Mouse (Mus musculus): Measurements from ENCODE around the gene Stx16. TPM values are rescaled to one million over a fixed set of nuclear protein-coding genes. Genes with fewer than 3 reads are reported as not detected.

The Stx16 gene
- polyA plus RNA-seq, 1 experiment from 2014 or later = 11.8 TPM

DNA sequence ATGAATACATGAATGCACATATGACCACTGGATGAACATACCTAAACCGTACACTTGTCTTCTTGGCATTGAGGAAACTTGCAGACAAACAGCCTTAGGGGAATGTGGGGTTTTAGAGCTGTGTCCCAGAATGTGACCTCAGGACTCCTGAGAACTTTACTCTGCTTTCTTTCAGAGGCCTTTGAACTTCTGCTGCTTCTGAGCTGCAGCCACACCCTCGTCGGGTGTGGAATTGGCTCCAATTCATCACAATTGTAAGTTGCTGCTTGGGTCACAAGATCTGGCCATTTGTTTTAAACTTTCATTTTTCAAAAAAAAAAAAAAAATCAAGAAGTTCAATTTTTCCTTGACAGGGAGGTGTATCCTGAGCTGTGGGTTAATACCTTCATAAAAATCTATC lies 31.3 kb downstream of the Stx16 start:
- Histone ChIP-seq H3K36me3 (ENCODE audit: insufficient read depth, low read length) (no peaks in the 10 kb centered on the region), H3K4me1 (ENCODE audit: insufficient read depth, low read length) (peaks cover 24% of the 10 kb centered on the region), H3K9ac (replicated peaks; ENCODE audit: low read length) (no peak overlapping the region), H3K27me3 (ENCODE audit: insufficient read depth, low read length) (no peaks in the 10 kb centered on the region), H3K9me3 (ENCODE audit: low read length) (no peaks in the 10 kb centered on the region), H3K4me2 (replicated peaks; ENCODE audit: low read depth, low read length) (no peak overlapping the region), H3K4me3 (ENCODE audit: low read length) (no peak overlapping the region), H3K27ac (ENCODE audit: low read length) (no peak overlapping the region)
- WGBS = 69% methylated on average over 3 of the region's 3 CpGs
- no peak for ATAC-seq (ENCODE audit: low FRiP score, low TSS enrichment)

DNA sequence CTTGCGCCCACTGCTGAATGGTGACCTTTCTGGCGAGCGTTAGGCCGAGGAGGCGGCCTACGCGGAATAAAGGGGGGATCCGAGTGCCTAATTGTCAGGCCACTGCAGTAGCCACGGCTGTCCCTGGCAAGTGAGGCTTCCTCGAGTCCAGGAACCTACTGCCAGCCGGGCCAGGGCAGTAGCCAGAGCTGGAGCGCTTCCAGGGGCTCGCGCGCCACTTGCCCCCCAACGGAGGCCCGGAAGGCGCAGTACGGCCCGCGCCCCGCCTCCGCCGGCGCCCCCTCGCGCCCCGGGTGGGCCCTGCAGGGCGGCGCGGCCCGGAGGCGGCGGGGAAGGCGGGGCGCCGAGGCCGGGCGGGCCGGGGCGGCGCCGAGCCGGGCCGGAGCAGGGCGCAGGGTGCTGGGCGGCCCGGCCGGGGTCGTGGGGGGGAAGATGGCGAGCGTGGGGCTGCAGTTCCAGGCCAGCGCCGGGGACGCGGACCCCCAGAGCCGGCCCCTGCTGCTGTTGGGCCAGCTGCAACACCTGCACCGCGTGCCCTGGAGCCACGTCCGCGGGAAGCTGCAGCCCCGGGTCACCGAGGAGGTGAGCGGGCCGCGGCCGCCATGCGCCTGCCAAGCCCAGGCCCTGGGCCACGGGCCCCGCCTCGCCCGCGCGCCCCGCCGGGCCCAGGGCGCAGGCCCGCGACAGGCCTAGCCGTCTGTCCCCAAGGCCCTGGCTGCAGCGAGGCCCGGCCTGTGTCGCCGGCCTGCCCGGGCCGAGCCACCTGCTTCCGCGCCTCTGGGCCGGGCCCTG lies 34.1 kb downstream of the Stx16 start, which contains the start of gene Npepl1:
Gene Npepl1 (plus strand): TSS at position 359 of the 792 bp plus-strand sequence.
- H3K4me2 ChIP-seq (replicated peaks; ENCODE audit: low read depth, low read length) = peak within 1 kb of the TSS; percentile 83
- ATAC-seq (ENCODE audit: low FRiP score, low TSS enrichment) = peak; percentile 90

DNA sequence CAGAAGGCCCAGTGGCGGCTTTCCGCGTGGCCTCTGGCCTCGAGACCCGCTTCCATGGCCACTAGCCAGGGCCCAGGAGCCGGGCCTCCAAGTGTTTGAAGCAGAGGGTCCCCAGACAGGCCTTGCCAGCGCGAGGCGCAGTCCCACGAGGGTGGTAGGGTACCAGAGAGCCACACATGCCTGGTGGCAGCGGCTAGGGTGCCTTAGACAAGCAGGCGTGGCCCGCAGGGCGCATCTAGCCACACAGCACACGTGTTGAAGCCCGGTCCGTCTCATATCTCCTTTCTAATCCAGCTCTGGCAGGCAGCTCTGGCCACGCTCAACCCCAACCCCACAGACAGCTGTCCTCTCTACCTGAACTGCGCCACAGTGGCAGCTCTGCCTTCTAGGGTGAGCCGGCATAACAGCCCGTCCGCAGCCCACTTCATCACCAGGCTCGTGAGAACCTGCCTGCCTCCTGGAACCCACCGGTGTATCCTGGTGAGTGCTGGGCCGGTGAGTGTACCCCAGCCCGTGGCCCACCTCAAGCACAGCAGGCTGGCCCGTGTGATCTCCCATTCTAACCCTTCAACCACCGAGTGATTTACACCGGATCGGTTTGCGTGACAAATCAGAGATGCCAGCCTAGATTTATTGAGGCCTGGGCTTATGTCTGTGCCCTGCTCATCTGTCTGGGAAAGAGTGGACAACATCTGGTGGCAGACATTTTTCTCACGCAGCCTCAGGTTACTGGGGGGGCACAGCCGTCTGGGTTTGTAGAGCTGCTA lies 34.9 kb downstream of the Stx16 start:
- no peaks in the 10 kb centered on the region for H3K9me3 ChIP-seq (ENCODE audit: low read length)
- H3K4me3 ChIP-seq (ENCODE audit: low read length) = peak overlapping the region; percentile 58
- peak overlapping the region; percentile 83 for H3K4me2 ChIP-seq (replicated peaks; ENCODE audit: low read depth, low read length)
- H3K36me3 ChIP-seq (ENCODE audit: insufficient read depth, low read length) = peaks cover 3% of the 10 kb centered on the region; the same call in 1 of the 2 replicates
- WGBS = 42% methylated on average over 33 of the region's 33 CpGs
- H3K4me1 ChIP-seq (ENCODE audit: insufficient read depth, low read length) = peaks cover 23% of the 10 kb centered on the region
- peak overlapping the region; percentile 51; the same call in 1 of the 2 replicates for H3K27ac ChIP-seq (ENCODE audit: low read length)
- ATAC-seq (ENCODE audit: low FRiP score, low TSS enrichment) = peak; percentile 60
- peak overlapping the region; percentile 91 for H3K9ac ChIP-seq (replicated peaks; ENCODE audit: low read length)
- H3K27me3 ChIP-seq (ENCODE audit: insufficient read depth, low read length) = no peaks in the 10 kb centered on the region

More for the DNA sequence above, 34.1 kb downstream of the Stx16 start, which contains the start of gene Npepl1:
- 3% methylated on average over 62 of the region's 90 CpGs for WGBS
- H3K36me3 ChIP-seq (ENCODE audit: insufficient read depth, low read length) = peaks cover 3% of the 10 kb centered on the region; the same call in 1 of the 2 replicates
- peaks cover 23% of the 10 kb centered on the region for H3K4me1 ChIP-seq (ENCODE audit: insufficient read depth, low read length)
- no peaks in the 10 kb centered on the region for H3K27me3 ChIP-seq (ENCODE audit: insufficient read depth, low read length)
- peak within 1 kb of the TSS; percentile 64 for H3K27ac ChIP-seq (ENCODE audit: low read length)
- H3K4me3 ChIP-seq (ENCODE audit: low read length) = peak within 1 kb of the TSS; percentile 58
- H3K9me3 ChIP-seq (ENCODE audit: low read length) = no peaks in the 10 kb centered on the region
- H3K9ac ChIP-seq (replicated peaks; ENCODE audit: low read length) = peak within 1 kb of the TSS; percentile 91

DNA sequence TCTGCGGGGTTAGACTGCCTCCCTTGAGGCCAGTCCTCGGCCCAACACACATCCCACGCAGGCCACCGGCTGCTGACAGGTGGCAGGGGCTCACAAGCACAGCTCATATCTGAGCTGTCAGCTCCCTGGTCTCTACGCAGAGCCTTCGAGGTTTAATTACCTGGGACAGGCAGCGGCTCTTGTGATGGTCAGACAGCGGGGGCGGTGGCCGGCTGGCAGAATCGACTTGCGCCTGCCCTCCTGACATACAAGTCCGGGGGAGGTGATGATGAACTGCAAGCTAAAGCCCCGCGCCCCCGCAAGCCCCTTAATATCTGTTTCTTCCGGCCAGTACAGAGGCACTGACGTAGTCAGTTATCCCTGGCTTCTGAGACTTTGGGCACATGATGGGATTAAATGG lies 36.8 kb downstream of the Stx16 start:
- H3K36me3 ChIP-seq (ENCODE audit: insufficient read depth, low read length) = peaks cover 10% of the 10 kb centered on the region; the same call in 1 of the 2 replicates
- H3K4me2 ChIP-seq (replicated peaks; ENCODE audit: low read depth, low read length) = no peak overlapping the region
- WGBS = 44% methylated on average over 18 of the region's 18 CpGs
- peaks cover 23% of the 10 kb centered on the region for H3K4me1 ChIP-seq (ENCODE audit: insufficient read depth, low read length)
- no peak overlapping the region for H3K4me3 ChIP-seq (ENCODE audit: low read length)
- peak; percentile 39; the same call in 1 of the 2 replicates for ATAC-seq (ENCODE audit: low FRiP score, low TSS enrichment)
- H3K9me3 ChIP-seq (ENCODE audit: low read length) = no peaks in the 10 kb centered on the region
- no peaks in the 10 kb centered on the region for H3K27me3 ChIP-seq (ENCODE audit: insufficient read depth, low read length)
- no peak overlapping the region for H3K27ac ChIP-seq (ENCODE audit: low read length)
- no peak overlapping the region for H3K9ac ChIP-seq (replicated peaks; ENCODE audit: low read length)

DNA sequence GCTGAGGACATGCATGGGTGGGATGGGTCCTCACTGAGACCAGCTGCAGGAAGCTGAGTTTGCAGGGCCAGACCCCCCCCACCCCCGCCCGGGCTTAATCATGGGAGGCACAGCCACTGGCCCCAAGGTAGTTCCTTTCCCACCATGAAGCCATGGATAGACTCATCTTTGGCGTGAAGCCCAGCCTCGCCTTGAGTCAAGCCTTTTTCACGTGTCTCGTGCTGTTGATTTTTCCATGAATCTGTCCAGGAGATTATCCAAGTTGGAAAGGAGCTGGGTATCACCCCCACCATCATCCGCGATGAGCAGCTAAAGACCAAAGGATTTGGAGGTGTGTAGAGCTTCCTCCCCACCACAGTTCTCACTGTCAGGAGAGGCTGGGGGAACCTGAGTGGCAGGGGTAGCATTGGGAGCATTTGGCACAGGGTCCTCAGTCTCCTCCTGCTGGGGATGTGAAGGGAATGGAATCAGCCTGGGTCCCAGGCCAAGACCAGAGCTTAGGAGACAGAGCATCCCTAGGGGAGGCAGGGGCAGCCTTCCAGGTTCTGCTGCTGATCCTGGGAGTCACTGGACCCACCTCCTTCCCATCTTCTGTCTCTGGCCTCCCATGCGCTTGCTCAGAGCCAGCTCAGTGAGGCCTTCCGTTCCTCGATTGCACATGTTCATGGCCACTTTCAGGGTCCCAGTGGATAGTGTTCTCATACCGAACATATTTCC lies 38.2 kb downstream of the Stx16 start:
- Histone ChIP-seq H3K36me3 (ENCODE audit: insufficient read depth, low read length) (peaks cover 16% of the 10 kb centered on the region), H3K9ac (replicated peaks; ENCODE audit: low read length) (no peak overlapping the region), H3K27me3 (ENCODE audit: insufficient read depth, low read length) (no peaks in the 10 kb centered on the region), H3K4me1 (ENCODE audit: insufficient read depth, low read length) (peaks cover 23% of the 10 kb centered on the region), H3K4me3 (ENCODE audit: low read length) (no peak overlapping the region), H3K9me3 (ENCODE audit: low read length) (no peaks in the 10 kb centered on the region), H3K4me2 (replicated peaks; ENCODE audit: low read depth, low read length) (no peak overlapping the region), H3K27ac (ENCODE audit: low read length) (no peak overlapping the region)
- no peak for ATAC-seq (ENCODE audit: low FRiP score, low TSS enrichment)
- WGBS = 89% methylated on average over 12 of the region's 12 CpGs

DNA sequence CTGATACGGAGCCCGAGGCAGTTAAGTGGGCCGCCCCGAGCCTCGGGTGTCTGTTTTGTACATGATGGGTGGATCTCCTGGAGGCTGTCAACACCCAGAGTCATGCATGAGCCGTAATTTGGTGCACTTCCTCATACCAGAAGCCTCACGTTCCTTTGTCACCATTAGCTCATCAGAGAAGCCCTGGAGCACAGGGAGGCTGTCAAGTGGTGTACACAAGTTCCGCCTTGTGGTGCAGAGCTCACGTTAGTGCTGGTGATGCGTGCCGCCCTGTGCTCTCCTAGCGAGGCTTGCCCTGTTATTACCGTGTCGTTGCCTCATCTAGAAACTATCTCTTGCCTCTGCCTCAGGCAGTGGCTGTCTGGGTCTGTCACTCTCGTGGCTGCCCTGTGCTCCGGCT lies 40.8 kb downstream of the Stx16 start:
- Histone ChIP-seq H3K27ac (ENCODE audit: low read length) (no peak overlapping the region), H3K36me3 (ENCODE audit: insufficient read depth, low read length) (peaks cover 33% of the 10 kb centered on the region), H3K9me3 (ENCODE audit: low read length) (no peaks in the 10 kb centered on the region), H3K9ac (replicated peaks; ENCODE audit: low read length) (no peak overlapping the region), H3K27me3 (ENCODE audit: insufficient read depth, low read length) (no peaks in the 10 kb centered on the region), H3K4me3 (ENCODE audit: low read length) (no peak overlapping the region), H3K4me1 (ENCODE audit: insufficient read depth, low read length) (peaks cover 6% of the 10 kb centered on the region; the same call in 1 of the 2 replicates), H3K4me2 (replicated peaks; ENCODE audit: low read depth, low read length) (no peak overlapping the region)
- WGBS = 67% methylated on average over 16 of the region's 16 CpGs
- ATAC-seq (ENCODE audit: low FRiP score, low TSS enrichment) = no peak

DNA sequence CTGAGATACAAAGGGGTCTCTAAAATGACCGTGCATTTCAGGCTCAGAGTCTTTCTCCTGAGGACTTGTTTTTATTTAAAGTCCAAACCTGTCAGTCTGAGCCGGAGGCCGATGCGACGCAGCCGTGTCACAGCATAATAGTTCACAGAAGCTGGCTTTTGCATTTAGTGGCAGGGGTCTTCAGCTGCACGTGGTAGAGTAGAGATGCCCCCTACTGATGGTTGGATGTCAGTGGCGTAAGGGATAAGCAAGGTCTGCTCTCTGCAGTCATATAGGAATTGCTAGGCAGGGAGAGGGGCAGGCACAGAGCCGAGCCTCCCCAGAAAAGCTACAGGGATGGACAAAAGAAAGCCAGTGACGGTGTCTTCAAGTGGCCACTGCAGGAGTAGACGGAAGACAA lies 42.0 kb downstream of the Stx16 start:
- WGBS = 69% methylated on average over 11 of the region's 11 CpGs
- Histone ChIP-seq H3K27ac (ENCODE audit: low read length) (no peak overlapping the region), H3K9ac (replicated peaks; ENCODE audit: low read length) (no peak overlapping the region), H3K4me2 (replicated peaks; ENCODE audit: low read depth, low read length) (no peak overlapping the region), H3K27me3 (ENCODE audit: insufficient read depth, low read length) (no peaks in the 10 kb centered on the region), H3K4me3 (ENCODE audit: low read length) (no peak overlapping the region), H3K36me3 (ENCODE audit: insufficient read depth, low read length) (peaks cover 36% of the 10 kb centered on the region), H3K9me3 (ENCODE audit: low read length) (no peaks in the 10 kb centered on the region), H3K4me1 (ENCODE audit: insufficient read depth, low read length) (no peaks in the 10 kb centered on the region)
- no peak for ATAC-seq (ENCODE audit: low FRiP score, low TSS enrichment)

DNA sequence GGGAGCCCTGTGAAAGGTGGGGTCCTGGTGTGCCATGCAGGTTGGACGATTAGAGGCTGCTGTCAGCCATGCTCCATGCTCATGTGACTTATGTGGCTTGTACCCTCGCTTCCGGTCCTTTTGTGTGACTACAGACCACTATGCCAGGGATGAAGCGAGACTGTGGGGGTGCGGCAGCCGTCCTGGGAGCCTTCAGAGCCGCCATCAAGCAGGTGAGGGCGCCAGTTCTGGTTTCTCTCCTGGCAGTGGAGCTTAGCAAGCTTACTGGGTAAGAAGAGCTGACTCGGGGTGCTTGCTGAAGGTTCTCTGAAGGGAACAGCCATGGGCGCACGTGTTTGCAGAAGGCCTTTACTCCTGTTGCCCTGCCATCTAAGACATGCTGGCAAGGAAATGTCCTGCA lies 43.2 kb downstream of the Stx16 start:
- 91% methylated on average over 11 of the region's 11 CpGs for WGBS
- no peak for ATAC-seq (ENCODE audit: low FRiP score, low TSS enrichment)

DNA sequence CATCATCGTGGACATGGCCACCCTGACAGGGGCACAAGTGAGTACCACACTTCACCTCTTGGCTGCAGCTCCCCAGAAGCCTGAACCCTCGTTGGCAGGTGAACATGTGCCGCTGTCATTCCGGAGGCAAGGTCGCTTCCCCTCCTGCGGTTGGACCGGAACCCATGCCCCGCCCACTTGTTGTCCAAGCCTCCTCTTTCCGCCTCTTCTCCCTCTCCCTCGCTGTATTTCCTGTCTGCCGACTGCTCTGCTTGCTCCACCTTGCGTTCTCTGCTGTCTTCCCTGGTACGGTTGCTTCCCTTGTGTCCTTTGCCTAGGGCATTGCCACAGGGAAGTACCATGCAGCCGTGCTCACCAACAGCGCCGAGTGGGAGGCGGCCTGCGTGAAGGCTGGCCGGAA lies 44.5 kb downstream of the Stx16 start:
- Histone ChIP-seq H3K27me3 (ENCODE audit: insufficient read depth, low read length) (no peaks in the 10 kb centered on the region), H3K9ac (replicated peaks; ENCODE audit: low read length) (no peak overlapping the region), H3K27ac (ENCODE audit: low read length) (no peak overlapping the region), H3K36me3 (ENCODE audit: insufficient read depth, low read length) (peaks cover 48% of the 10 kb centered on the region), H3K4me1 (ENCODE audit: insufficient read depth, low read length) (no peaks in the 10 kb centered on the region), H3K9me3 (ENCODE audit: low read length) (peaks cover 14% of the 10 kb centered on the region; the same call in 1 of the 2 replicates), H3K4me2 (replicated peaks; ENCODE audit: low read depth, low read length) (no peak overlapping the region), H3K4me3 (ENCODE audit: low read length) (no peak overlapping the region)
- 90% methylated on average over 19 of the region's 19 CpGs for WGBS
- ATAC-seq (ENCODE audit: low FRiP score, low TSS enrichment) = no peak

More for the DNA sequence above, 43.2 kb downstream of the Stx16 start:
- Histone ChIP-seq H3K4me2 (replicated peaks; ENCODE audit: low read depth, low read length) (no peak overlapping the region), H3K27me3 (ENCODE audit: insufficient read depth, low read length) (no peaks in the 10 kb centered on the region), H3K9me3 (ENCODE audit: low read length) (peaks cover 4% of the 10 kb centered on the region; the same call in 1 of the 2 replicates), H3K27ac (ENCODE audit: low read length) (no peak overlapping the region), H3K36me3 (ENCODE audit: insufficient read depth, low read length) (peaks cover 44% of the 10 kb centered on the region), H3K4me3 (ENCODE audit: low read length) (no peak overlapping the region), H3K4me1 (ENCODE audit: insufficient read depth, low read length) (no peaks in the 10 kb centered on the region), H3K9ac (replicated peaks; ENCODE audit: low read length) (no peak overlapping the region)
